Mouse (Mus musculus): Measurements from ENCODE around the gene Nlgn1. TPM values are rescaled to one million over a fixed set of nuclear protein-coding genes. Genes with fewer than 3 reads are reported as not detected.
"Not testable (repeated sequence)": the region's sequence is repeated elsewhere in the genome, so short reads cannot be mapped to it uniquely, and the experiment has no call there.

Nlgn1 gene
- total RNA-seq, 2 experiments from 2014 or later, result not detected

DNA sequence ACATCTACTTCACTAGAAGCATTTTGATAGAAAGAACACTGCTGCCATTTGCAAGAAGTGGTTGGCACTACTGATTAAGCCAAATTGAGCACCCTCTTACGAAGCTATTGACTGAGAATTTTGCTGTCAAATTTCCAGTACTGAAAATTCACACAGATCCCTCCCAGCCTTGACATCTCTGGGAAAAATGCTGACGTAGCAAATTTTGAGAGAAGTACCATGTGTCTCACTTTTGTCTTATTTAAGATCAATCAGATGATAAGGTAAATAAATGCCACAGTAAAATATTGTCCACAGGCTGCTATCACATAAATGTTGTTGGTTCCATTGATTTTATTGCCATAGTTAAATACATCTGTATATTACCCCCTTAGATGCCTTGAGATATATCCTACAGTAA lies 668.8 kb downstream of the Nlgn1 start:
- no peak for ATAC-seq (ENCODE audit: poor library complexity, severe bottlenecking)

DNA sequence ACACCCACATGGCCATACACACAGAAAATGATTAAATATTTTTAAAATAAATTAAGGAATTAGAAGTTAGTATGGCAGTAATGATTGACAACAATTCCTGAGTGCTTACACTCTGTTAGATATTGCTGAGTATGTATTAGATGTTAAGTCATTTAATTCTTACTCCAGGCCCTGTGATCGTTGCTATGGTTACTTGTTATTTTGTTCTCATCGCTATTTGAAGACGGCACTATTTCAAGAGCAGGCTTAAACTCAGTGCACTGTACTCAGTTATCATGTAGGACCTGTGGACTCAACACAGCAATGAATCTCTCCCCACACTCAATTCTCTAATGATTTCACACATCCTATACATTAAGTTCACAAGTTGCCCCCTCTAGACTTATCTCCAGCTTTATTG lies 672.0 kb downstream of the Nlgn1 start:
- no peak for ATAC-seq (ENCODE audit: poor library complexity, severe bottlenecking)

DNA sequence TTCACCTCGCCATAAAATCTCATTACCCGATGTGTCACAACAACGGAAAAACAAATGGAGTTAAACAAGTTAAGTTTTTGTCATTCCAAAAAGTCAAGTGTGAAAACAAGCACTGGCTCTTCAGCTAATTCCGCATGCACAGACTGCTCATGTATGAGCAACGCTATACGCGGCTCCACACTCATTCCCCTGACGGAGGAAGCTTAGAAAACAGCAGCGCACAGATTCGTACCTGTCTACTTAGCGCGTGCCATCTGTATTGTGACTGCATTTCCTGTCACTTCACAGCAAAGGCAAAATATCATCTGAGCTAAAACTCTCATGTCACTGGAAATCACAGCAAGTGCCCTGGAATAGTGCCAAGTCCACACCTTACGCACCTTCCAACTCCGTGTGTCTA lies 674.3 kb downstream of the Nlgn1 start:
- ATAC-seq (ENCODE audit: poor library complexity, severe bottlenecking), result no peak

DNA sequence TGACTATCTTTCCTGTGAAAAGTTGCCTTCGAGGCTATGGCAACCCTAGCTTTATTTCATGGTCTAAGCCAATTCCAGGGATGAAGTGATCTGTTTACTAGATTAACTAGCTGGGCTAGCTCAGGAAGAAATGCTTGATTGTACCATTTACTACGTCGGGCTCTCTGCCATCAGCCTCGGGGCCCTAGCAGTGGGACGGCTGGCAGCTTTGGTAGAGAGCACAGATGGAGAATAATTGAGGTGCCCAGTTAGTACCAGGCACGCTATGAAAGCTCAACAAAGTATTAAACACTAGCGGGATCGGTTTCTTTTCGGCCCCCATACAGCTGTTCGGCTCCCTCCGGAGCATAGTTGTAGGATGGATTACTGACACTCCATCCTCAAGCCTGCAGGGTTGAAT lies 675.2 kb downstream of the Nlgn1 start:
- ATAC-seq (ENCODE audit: poor library complexity, severe bottlenecking), result no peak

DNA sequence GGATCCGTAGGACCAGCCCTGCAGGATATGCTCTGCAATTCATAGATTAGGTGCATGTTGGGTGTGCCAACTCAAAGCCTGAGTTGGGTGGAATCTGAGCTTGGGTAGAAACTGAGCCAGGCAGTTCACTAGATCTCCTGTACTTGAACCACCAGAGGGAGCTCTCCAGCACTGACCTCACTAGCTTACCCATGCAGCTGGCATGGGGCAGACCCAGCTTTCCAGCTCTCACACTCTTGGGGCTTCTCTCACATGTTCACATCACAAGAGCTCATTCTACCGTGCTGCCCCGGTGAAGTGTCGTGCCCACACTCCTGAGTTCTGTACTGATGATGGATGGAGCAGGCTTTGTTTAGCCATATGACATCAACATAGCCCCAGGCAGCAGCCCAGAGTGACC lies 679.2 kb downstream of the Nlgn1 start:
- no peak for ATAC-seq (ENCODE audit: poor library complexity, severe bottlenecking)

DNA sequence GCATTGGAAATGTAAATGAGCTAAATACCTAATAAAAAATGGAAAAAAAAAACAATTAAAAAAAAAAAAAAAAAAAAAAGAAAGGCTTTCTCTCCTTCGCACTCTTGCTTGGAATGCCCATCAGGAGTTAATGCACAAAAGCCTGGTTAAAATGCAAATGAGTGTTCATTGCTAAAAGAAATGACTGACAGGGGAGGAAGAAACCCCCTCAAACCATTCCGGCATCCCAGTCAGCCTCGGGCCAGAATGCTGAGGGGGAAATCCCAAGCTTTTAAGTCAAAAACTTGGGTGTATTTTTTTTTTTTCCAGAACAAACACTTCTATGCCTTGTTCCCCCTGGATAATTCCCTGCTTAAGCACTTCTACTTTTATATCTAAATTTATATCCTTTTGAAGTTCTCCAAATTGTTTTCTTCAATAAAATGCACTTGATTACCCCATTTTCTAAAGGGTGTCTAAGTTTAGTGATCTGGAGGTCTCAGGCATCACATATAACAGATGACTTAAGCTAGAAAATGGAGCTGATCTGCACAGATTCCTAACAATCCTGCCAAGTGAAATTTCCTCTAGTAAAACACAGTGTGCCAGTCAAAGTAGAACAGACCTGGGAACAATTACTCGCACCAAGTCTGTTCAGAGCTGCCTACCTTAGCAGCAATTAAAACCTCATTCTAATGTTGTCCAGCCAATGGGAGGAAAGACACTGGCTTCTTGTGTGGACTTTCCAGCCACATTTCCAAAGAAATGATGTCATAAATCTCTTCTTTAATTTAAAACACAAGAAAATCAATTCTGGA lies 686.2 kb downstream of the Nlgn1 start:
- no peak for ATAC-seq (ENCODE audit: poor library complexity, severe bottlenecking)

DNA sequence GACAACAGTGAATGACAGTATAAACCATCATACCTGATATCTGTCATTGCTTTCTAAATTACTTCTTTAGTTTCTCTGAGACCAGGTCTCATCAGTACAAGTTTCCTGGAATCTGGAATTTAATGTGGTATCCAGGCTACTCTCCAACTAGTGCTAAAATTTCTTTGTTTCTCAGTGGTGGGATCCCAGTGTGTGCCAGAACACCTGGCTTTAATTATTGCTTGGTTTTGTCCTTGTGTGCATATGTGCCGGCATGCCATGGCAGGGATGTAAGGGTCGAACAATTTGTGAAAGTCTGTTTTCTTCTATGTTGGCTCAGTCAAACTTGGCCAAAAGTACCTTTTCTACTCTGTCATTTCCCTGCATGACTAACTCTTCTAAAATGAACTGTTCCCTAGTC lies 703.1 kb downstream of the Nlgn1 start:
- no peak for ATAC-seq (ENCODE audit: poor library complexity, severe bottlenecking)

DNA sequence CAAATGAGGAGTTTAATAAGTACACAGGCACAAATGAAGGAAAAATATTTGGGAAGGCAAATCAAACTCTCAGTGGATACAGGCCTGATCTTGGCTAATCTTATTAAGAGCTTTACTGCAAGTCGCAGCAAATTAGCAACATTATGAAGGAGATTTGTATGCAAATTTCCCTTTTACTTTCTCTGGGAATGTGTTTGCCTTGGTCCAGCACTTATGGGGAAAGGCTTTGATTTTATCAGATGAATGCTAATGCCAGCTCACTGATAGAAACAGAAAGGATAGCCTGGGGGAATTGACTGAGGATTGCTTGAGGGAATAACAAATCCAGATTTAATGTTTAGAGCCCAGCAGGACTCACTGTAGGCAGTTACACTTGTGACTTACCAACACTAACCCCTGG lies 725.7 kb downstream of the Nlgn1 start:
- ATAC-seq (ENCODE audit: poor library complexity, severe bottlenecking), result no peak

DNA sequence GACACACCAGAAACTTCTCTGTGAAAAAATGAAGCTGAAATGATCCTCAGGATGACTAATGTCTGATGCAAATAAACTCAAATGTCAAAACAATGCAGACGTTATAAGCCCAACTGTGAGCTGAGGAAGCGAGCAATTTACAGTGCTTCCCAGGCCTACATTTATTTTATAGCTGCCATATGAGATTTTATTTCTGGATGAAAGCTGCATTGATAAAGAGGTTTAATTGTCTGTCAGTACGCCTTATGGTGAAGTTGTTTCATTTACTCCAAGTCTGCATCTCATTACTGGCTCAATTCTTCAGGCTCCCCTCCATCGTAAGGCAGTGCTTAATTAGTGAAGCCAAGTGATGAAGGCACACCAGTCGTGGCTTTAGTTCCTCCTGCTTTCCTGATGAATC lies 734.7 kb downstream of the Nlgn1 start:
- no peak for ATAC-seq (ENCODE audit: poor library complexity, severe bottlenecking)

DNA sequence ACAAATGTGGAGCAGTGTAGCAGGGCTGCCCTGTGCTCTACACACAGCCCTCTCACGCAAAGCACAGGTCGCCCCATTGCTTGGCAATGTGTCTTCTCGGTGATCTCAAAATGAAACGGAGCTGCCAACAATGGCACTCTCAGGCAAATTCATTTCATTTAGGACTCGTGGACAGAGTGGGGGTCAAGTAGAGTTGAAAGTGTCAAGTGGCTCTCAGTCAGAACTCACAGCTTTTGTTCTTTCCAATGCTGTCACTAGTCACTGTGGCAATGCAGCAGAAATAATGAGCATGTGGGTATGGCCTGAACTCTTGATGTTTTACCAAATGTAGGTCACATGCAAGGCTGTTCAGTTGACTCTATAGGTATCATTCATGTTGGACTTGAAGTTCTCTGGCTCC lies 756.7 kb downstream of the Nlgn1 start:
- ATAC-seq (ENCODE audit: poor library complexity, severe bottlenecking), result no peak

DNA sequence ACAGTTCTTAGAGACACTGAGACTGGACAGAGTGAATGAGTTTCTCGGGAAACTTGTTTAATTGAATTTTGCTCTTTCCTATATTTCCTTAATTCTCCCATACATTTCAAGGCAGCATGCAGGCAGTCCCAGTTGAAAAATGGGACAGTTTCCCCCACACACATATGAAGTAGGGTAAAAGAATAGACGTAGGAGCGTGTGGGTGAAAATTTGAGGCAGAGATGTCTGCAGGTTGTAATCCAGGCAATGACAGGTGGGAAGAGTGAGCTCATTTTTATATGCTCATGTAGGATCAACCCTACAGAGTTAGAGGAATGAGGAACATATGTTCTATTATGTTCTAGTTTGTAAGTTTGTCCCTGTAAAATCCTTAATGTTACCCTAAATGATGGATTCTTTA lies 757.4 kb downstream of the Nlgn1 start:
- no peak for ATAC-seq (ENCODE audit: poor library complexity, severe bottlenecking)

DNA sequence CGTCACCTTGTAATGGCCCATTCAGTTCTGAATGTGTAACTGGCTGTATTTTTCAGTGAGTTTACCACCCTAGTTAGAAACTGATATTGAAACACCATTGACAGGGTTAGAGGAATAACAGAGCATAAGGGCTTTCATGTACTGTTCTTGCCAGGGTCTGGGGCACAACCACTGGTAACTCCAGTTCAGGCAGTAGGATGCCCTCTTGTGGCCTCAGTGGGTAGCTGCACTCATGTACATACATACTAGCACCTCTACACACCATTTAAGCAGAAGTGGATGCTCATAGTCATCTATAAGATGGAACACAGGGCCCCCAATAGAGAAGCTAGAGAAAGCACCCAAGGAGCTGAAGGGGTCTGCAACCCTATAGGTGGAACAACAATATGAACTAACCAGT lies 773.7 kb downstream of the Nlgn1 start:
- not testable (repeated sequence) for ATAC-seq (ENCODE audit: poor library complexity, severe bottlenecking)

DNA sequence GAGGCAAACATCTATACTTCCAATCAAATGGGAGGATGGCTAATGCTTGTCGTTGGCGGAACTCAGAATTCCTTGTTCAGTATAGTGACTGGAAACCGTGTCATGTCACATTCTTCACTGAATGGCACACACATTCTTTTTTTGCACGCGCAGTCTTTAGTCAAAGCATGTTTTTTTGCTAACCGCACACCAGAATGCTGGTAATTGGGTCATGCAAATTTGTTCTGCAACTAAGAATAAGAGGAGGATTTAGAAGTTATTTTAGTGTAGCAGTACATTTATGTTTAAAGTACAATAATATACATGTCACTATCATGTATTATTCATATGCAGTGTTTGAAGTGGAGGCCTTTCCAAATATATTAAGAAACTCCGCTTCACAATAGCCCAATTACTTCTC lies 783.2 kb downstream of the Nlgn1 start:
- not testable (repeated sequence) for ATAC-seq (ENCODE audit: poor library complexity, severe bottlenecking)

DNA sequence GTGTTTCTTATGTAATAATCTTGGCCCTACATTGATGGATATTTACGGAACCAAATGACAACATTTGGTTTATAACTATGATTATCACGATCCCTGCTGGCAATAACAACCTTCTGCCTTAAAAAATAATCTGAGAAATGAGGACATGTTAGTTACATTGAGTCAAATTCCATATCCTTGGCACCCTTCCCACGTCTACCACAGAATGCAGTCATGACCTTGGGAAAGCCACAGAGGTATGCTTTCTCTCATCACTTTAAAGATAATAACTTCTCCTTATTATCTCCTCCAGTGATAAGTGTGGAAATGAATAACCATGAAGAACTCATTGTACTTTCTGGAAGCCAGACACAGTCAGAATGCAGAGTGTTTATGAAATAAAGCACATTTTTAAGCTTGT lies 808.0 kb downstream of the Nlgn1 start:
- not testable (repeated sequence) for ATAC-seq (ENCODE audit: poor library complexity, severe bottlenecking)

DNA sequence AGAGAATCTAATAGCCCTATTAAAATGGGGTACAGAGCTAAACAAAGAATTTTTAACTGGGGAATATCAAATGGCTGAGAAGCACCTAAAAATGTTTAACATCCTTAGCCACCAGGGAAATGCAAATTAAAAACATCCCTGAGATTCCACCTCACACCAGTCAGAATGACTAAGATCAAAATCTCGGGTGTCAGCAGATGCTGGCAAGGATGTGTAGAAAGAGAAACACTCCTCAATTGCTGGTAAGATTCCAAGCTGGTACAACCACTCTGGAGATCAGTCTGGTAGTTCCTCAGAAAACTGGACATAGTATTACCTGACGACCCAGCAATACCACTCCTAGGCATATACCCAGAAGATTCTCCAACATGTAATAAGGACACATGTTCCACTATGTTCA lies 869.2 kb downstream of the Nlgn1 start:
- ATAC-seq (ENCODE audit: poor library complexity, severe bottlenecking), result no peak

DNA sequence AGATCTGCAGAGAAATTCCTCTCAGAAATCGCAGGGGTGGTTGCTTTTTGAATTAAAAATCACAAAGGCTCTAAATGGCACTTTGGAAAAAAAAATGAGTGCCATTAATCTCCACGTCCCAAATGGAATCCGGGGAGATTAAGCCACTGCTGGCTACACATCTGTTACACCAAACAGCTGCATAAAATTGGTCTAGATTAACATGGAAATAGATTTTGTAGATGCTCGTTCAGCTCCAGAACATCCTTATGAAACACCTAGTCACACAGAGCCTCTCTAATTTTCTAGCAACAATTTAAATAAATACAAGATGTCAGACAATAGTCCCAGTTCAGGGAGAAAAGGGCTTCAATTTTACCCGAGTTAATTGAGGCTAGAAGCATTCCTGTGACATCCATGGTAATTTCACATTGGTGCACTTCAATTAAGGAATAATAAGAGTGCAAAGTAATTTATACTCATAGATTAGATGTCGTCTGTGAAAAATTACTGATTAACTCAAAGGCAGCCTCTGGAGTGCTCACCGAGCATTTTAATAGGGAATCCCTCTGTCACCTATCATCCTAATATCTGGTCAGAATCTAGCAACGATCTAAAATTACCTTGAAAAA lies 875.9 kb downstream of the Nlgn1 start:
- no peak for ATAC-seq (ENCODE audit: poor library complexity, severe bottlenecking)

DNA sequence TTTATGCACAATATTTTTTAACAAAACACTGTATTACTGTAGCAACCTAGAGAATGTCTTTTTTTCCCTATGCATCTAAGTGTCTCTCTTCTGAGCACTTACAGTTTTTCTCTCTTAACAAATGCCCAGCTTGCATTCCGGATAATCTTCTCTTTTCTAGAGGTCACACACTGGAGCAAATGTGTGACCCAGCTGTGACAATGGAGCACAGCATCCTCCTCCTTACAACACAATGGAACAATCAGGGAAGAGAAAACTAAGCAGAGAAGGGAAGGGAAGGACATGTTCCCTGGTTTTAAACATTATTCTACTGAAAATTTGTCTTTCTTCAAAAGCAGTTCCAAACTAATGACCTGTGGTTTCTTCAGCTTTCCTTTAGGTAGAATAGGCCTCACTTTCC lies 879.9 kb downstream of the Nlgn1 start:
- no peak for ATAC-seq (ENCODE audit: poor library complexity, severe bottlenecking)

DNA sequence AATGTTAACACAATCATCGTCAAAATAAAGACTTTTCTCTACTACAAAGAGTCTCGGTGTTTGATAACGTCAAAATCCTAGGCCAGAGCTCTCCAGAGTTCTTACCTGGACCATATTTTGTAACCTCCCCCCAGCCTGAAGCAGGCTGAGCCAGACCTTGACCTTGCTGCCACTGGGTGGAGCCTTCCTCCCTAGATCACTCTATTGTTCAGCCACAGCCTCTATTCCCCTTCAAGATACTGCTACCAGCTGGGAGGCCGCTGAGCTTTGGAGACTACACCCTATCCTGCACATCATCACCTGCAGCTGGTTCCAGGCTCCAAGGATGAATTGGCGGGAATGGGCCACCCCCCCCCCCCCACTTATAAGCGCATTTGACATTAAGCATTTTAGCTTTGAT lies 881.8 kb downstream of the Nlgn1 start:
- no peak for ATAC-seq (ENCODE audit: poor library complexity, severe bottlenecking)

DNA sequence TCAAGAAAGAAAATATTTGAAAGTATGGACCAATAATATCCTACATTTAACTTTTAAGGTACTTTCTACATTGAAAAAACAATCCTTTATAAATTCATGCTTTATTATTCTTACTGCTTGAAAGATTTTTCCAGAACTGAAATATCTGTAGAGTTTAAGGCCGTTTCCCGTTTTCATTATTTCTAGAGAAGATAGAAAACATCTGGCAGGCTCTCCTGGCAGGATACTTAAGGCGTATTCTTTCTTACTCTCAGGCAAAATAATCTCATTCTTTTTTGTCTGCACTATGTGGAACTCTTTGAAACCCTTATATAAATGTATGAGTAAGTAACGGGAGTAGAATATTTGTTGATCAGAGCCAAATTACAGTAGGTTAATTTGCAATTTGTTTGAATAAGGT lies 882.9 kb downstream of the Nlgn1 start:
- no peak for ATAC-seq (ENCODE audit: poor library complexity, severe bottlenecking)

DNA sequence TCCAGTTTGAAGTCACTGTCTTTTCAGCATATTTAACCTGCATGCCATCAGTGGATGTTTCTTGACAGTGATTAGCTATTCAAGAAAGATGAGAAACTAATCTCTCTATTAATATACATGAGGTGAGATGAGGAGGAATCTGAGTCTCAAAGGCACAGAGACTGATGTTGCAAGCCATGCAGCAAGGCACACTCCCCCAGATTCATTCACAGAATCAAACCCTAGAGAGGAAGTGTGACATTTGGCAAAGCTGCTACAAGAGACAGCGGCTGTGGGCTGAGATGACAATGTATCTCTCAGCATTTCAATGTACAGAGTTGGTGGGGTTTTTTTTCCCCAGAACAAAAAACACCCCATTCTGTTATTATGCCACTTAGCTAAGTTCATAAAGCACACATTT lies 885.1 kb downstream of the Nlgn1 start:
- no peak for ATAC-seq (ENCODE audit: poor library complexity, severe bottlenecking)

DNA sequence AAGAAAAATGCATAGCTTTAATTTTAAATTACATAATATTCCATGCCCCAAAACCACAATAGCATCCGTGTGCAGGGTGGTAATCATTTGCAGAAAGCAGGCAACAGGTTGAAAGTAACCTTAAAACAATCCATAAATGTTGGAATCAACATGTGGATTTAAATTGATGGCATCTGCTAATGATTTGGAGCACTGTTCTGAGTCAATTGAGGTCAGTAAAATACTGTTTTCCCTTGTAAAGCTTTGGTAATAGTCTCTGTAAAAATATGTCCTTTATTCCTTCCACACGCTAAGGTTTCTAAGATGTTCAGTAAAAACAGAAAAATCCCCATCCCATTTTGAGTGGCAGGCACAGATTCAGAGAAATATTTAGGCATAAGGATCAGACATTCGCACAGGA lies 888.6 kb downstream of the Nlgn1 start:
- no peak for ATAC-seq (ENCODE audit: poor library complexity, severe bottlenecking)

DNA sequence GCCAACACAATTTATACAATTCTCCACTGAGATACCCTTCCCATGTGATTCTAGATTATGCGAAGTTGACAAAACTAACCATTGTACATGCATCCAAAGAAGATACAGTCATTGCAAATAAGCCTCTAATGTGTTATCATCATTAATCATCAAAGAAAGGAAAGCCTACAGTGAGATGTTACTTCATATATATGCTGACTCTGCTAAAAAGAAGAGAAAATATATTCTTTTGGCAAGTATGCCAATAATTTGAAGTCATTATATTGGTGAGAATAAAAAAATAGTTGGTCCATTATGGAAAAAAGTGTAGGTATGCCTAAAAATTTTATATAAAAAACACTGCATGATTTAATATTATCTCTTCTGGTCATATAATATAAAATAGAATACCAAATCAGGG lies 889.6 kb downstream of the Nlgn1 start:
- no peak for ATAC-seq (ENCODE audit: poor library complexity, severe bottlenecking)

DNA sequence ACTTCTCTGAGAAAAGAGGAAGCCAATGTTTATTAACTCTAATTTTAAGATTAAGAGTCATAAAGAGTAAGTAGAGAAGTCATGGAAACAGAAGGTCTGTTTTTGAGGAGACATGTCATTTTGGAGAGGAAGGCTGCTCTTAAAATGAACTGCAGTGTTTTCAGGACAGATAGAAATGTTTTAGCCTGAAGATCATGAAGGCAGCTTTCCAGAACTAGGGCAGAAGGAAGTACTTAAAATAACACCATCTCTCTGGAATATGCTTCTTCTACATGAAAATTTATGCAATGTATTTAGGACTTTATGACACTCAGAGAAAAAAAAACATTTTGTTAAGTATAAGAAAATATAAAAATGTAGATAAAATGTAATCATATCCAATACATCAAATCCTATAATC lies 905.3 kb downstream of the Nlgn1 start:
- no peak for ATAC-seq (ENCODE audit: poor library complexity, severe bottlenecking)

All from megakaryocyte, adult 5-6 weeks (primary cell).